Mouse (Mus musculus) midbrain, embryonic 13.5 days (tissue): ENCODE data around the gene Gtpbp3. TPM values are rescaled to one million over a fixed set of nuclear protein-coding genes. Genes with fewer than 3 reads are reported as not detected.
A peak's percentile ranks its signal among the peaks of the same experiment; 100 is the strongest.
"Not testable (repeated sequence)": the region's sequence is repeated elsewhere in the genome, so short reads cannot be mapped to it uniquely, and the experiment has no call there.

ENCODE experiments used
- ATAC-seq: fragments of 200-750 bp; cut with Nextera tagmentation; 2 replicates; pipeline ENCODE4 v1.8.0; 2017; ENCODE audit warnings: mild to moderate bottlenecking, moderate TSS enrichment, moderate library complexity
- H3K27ac ChIP-seq: fragments of 300-500 bp; sonication (generic); 2 replicates; pipeline ENCODE4 v1.5.1; 2015; ENCODE audit warnings: inconsistent platforms, mild to moderate bottlenecking, moderate library complexity
- H3K27me3 ChIP-seq: fragments of 300-500 bp; sonication (generic); 2 replicates; pipeline ENCODE4 v1.6.1; 2015; ENCODE audit warnings: mild to moderate bottlenecking, inconsistent platforms
- H3K36me3 ChIP-seq: fragments of 300-500 bp; sonication (generic); 2 replicates; pipeline ENCODE4 v1.6.1; 2015; ENCODE audit warnings: mild to moderate bottlenecking, inconsistent platforms
- H3K4me1 ChIP-seq: fragments of 300-500 bp; sonication (generic); replicated peaks from 2 replicates; pipeline ENCODE4 v1.6.1; 2015; ENCODE audit warnings: inconsistent platforms
- H3K4me2 ChIP-seq: fragments of 300-500 bp; sonication (generic); replicated peaks from 2 replicates; pipeline ENCODE4 v1.6.1; 2015; ENCODE audit warnings: moderate library complexity, mild to moderate bottlenecking, inconsistent platforms
- H3K4me3 ChIP-seq: fragments of 300-500 bp; sonication (generic); replicated peaks from 2 replicates; pipeline ENCODE4 v1.5.1; 2015; ENCODE audit warnings: mild to moderate bottlenecking, inconsistent platforms
- H3K9ac ChIP-seq: fragments of 300-500 bp; sonication (generic); replicated peaks from 2 replicates; pipeline ENCODE4 v1.6.1; 2015; ENCODE audit warnings: mild to moderate bottlenecking, inconsistent platforms
- H3K9me3 ChIP-seq: fragments of 300-500 bp; sonication (generic); 2 replicates; pipeline ENCODE4 v1.6.1; 2016; ENCODE audit warnings: mild to moderate bottlenecking, inconsistent platforms
- WGBS: fragments of 180-500 bp; shearing (Covaris S2); methylation state at CpG from one replicate; pipeline ENCODE4 v1.1.7; 2015; 5-methylcytosine and 5-hydroxymethylcytosine counted together
- polyA plus RNA-seq: library from polyadenylated mRNA; unstranded; fragments of >200 nt; fragmentation: Nextera tagmentation; extraction: Ambion mirVana; gene quantifications from 2 replicates; pipeline ENCODE4 v1.2.1, GENCODE M21; 2015

The Gtpbp3 gene
- polyA plus RNA-seq, 1 experiment from 2014 or later = 11.6 TPM

- H3K9me3 ChIP-seq = no peaks in the 10 kb centered on the region
- H3K27ac ChIP-seq = no peak overlapping the region
- H3K4me1 ChIP-seq = peaks cover 14% of the 10 kb centered on the region; the same call in 1 of the 2 replicates
- WGBS = 47% methylated on average over 3 of the region's 3 CpGs
- ATAC-seq = no peak
- H3K9ac ChIP-seq = no peak overlapping the region
- H3K4me2 ChIP-seq = no peak overlapping the region
- H3K36me3 ChIP-seq = no peaks in the 10 kb centered on the region
- peaks cover 54% of the 10 kb centered on the region for H3K27me3 ChIP-seq
- H3K4me3 ChIP-seq = no peak overlapping the region
Observed at GRCm38 (mm10) chr8:71527162-71527870, 39.4 kb downstream of the Gtpbp3 start.

GRCm38 (mm10) chr8:71528362-71529073 is 40.6 kb downstream of the Gtpbp3 start:
- no peaks in the 10 kb centered on the region for H3K9me3 ChIP-seq
- 0 out of 2 replicates have a peak, but pooled peaks have one; percentile 7 for ATAC-seq
- no peak overlapping the region for H3K9ac ChIP-seq
- no peaks in the 10 kb centered on the region for H3K36me3 ChIP-seq
- no peak overlapping the region for H3K4me2 ChIP-seq
- H3K4me3 ChIP-seq = no peak overlapping the region
- peaks cover 45% of the 10 kb centered on the region for H3K27me3 ChIP-seq
- H3K4me1 ChIP-seq = peaks cover 14% of the 10 kb centered on the region; the same call in 1 of the 2 replicates
- no peak overlapping the region for H3K27ac ChIP-seq
- WGBS = 86% methylated on average over 11 of the region's 11 CpGs

GRCm38 (mm10) chr8:71530735-71531467 is 43.0 kb downstream of the Gtpbp3 start:
- not testable (repeated sequence) for H3K4me2 ChIP-seq, H3K4me1 ChIP-seq

GRCm38 (mm10) chr8:71534263-71534810 is 46.4 kb downstream of the Gtpbp3 start:
- ATAC-seq = no peak; the same call in 1 of the 2 replicates
- Histone ChIP-seq H3K27me3 (peaks cover 34% of the 10 kb centered on the region), H3K36me3 (no peaks in the 10 kb centered on the region), H3K27ac (no peak overlapping the region), H3K4me1 (peaks cover 10% of the 10 kb centered on the region), H3K4me3 (no peak overlapping the region), H3K9ac (no peak overlapping the region), H3K4me2 (no peak overlapping the region), H3K9me3 (no peaks in the 10 kb centered on the region)
- 37% methylated on average over 3 of the region's 3 CpGs for WGBS

More at GRCm38 (mm10) chr8:71530735-71531467, 43.0 kb downstream of the Gtpbp3 start:
- 76% methylated on average over 6 of the region's 12 CpGs for WGBS
- H3K36me3 ChIP-seq, H3K9me3 ChIP-seq, H3K9ac ChIP-seq, ATAC-seq, H3K27ac ChIP-seq, H3K4me3 ChIP-seq: not testable (repeated sequence)
- H3K27me3 ChIP-seq = peaks cover 29% of the 10 kb centered on the region

- no peaks in the 10 kb centered on the region for H3K36me3 ChIP-seq
- H3K4me3 ChIP-seq = no peak overlapping the region
- no peak overlapping the region for H3K9ac ChIP-seq
- H3K4me2 ChIP-seq = no peak overlapping the region
- peaks cover 40% of the 10 kb centered on the region for H3K27me3 ChIP-seq
- 75% methylated on average over 5 of the region's 5 CpGs for WGBS
- ATAC-seq = 0 out of 2 replicates have a peak, but pooled peaks have one; percentile 7
- H3K4me1 ChIP-seq = peaks cover 10% of the 10 kb centered on the region
- H3K9me3 ChIP-seq = no peaks in the 10 kb centered on the region
- no peak overlapping the region for H3K27ac ChIP-seq
Observed at GRCm38 (mm10) chr8:71535663-71536062, 47.8 kb downstream of the Gtpbp3 start.

GRCm38 (mm10) chr8:71537028-71537867 is 49.3 kb downstream of the Gtpbp3 start, which contains the start of gene Bst2:
Gene Bst2, minus strand, starts transcription at chr8:71537456.
- Histone ChIP-seq H3K9me3 (no peaks in the 10 kb centered on the region), H3K27ac (no peak within 1 kb of the TSS), H3K9ac (no peak within 1 kb of the TSS; the same call in 1 of the 2 replicates), H3K4me3 (peak within 1 kb of the TSS; percentile 30), H3K36me3 (no peaks in the 10 kb centered on the region), H3K4me2 (peak within 1 kb of the TSS; percentile 49), H3K4me1 (peaks cover 10% of the 10 kb centered on the region), H3K27me3 (peaks cover 40% of the 10 kb centered on the region)
- ATAC-seq = peak; percentile 28; the same call in 1 of the 2 replicates
- 3% methylated on average over 37 of the region's 37 CpGs for WGBS

- peaks cover 15% of the 10 kb centered on the region for H3K27me3 ChIP-seq
- peak within 1 kb of the TSS; percentile 85 for H3K9ac ChIP-seq
- H3K4me1 ChIP-seq = peaks cover 13% of the 10 kb centered on the region
- no peaks in the 10 kb centered on the region for H3K9me3 ChIP-seq
- H3K27ac ChIP-seq = peak within 1 kb of the TSS; percentile 52; the same call in 1 of the 2 replicates
- peak within 1 kb of the TSS; percentile 89 for H3K4me2 ChIP-seq
- H3K4me3 ChIP-seq = peak within 1 kb of the TSS; percentile 82
- peaks cover 25% of the 10 kb centered on the region for H3K36me3 ChIP-seq
- peak; percentile 96 for ATAC-seq
- WGBS = under 1% methylated on average over 55 of the region's 55 CpGs
Observed at GRCm38 (mm10) chr8:71542632-71543343, 54.9 kb downstream of the Gtpbp3 start, which contains the start of gene Mvb12a. Gene Mvb12a, plus strand, starts transcription at chr8:71542922.

- Histone ChIP-seq H3K36me3 (peaks cover 34% of the 10 kb centered on the region), H3K4me1 (peaks cover 12% of the 10 kb centered on the region), H3K9me3 (no peaks in the 10 kb centered on the region), H3K9ac (peak overlapping the region; percentile 85), H3K27me3 (peaks cover 8% of the 10 kb centered on the region), H3K4me3 (peak overlapping the region; percentile 82), H3K4me2 (peak overlapping the region; percentile 89), H3K27ac (no peak overlapping the region)
- WGBS = 89% methylated on average over 9 of the region's 9 CpGs
- no peak for ATAC-seq
Observed at GRCm38 (mm10) chr8:71543755-71544154, 55.9 kb downstream of the Gtpbp3 start.

GRCm38 (mm10) chr8:71545053-71545452 is 57.1 kb downstream of the Gtpbp3 start:
- peaks cover 35% of the 10 kb centered on the region for H3K36me3 ChIP-seq
- H3K27ac ChIP-seq = no peak overlapping the region
- no peaks in the 10 kb centered on the region for H3K9me3 ChIP-seq
- no peak overlapping the region for H3K9ac ChIP-seq
- ATAC-seq = no peak
- WGBS = 92% methylated on average over 11 of the region's 11 CpGs
- no peak overlapping the region for H3K4me3 ChIP-seq
- peaks cover 12% of the 10 kb centered on the region for H3K4me1 ChIP-seq
- no peak overlapping the region for H3K4me2 ChIP-seq
- H3K27me3 ChIP-seq = peaks cover under 1% of the 10 kb centered on the region; the same call in 1 of the 2 replicates

GRCm38 (mm10) chr8:71547590-71547989 is 59.7 kb downstream of the Gtpbp3 start:
- WGBS = 87% methylated on average over 7 of the region's 7 CpGs

More at GRCm38 (mm10) chr8:71547590-71547989, 59.7 kb downstream of the Gtpbp3 start:
- no peak overlapping the region for H3K4me3 ChIP-seq
- H3K27ac ChIP-seq = no peak overlapping the region
- no peak for ATAC-seq
- H3K4me1 ChIP-seq = peaks cover 12% of the 10 kb centered on the region
- no peak overlapping the region for H3K9ac ChIP-seq
- H3K9me3 ChIP-seq = no peaks in the 10 kb centered on the region
- H3K36me3 ChIP-seq = peaks cover 35% of the 10 kb centered on the region
- no peaks in the 10 kb centered on the region for H3K27me3 ChIP-seq
- H3K4me2 ChIP-seq = no peak overlapping the region
